ENCODE assay signal across 9 mouse cellular contexts in the genomic region with DNA sequence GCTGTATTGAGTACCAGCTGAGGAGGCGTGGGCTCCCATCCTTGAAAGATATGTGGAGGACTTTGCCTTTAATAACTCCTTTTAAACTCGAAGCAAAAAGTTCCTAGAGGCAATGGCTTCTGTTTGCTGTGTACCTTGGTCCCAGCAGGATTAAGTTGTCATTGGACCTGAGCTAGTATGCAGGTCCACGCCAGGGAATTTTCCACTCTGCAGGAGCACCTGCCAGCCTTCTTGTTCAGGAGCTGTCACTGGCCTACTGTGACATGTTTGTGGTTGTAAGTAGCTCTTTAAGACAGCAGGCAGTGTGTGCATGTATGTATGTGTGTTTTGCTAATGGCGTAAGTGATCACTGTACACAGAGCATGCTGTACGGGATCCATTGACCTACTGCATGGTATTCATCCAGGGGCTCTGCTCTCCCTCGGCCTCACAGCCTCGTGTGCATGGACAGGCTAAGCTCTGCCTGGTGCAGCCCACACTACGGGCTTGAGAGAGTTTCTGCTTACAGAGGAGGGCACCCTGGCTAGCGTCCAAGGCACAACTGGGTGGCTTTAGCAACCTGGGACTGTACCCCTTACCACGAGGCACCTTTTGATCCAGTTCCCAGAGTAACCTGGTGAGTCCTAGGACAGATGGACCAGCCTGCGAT.
DNase-seq lines count a peak whose midpoint lies in the region; ATAC-seq and TF ChIP-seq lines count a peak whose summit lies in the region.
"Had no signal": no experiment of that assay in that cellular context is flagged by ENCODE, and none has a peak within 500 bp of the region (broad histone marks: within the 10 kb centered on the region; RNA-seq: fewer than 3 reads in every experiment).

No protein-coding gene starts in this region.

- no peak overlapping the region for H3K4me2 ChIP-seq in hindbrain, embryonic 12.5 days (replicated peaks)
- no peak overlapping the region for H3K4me2 ChIP-seq in neural tube, embryonic 13.5 days
- no peak overlapping the region for H3K4me2 ChIP-seq in hindbrain, postnatal 0 days (ENCODE audit: low read depth, low read length)

- DNase-seq in hindbrain, embryonic 10.5 days (ENCODE audit: low spot score), result no peak
- no peak for DNase-seq in neural tube, embryonic 10.5 days (ENCODE audit: extremely low spot score, low spot score)
- DNase-seq in hindbrain, postnatal 0 days (ENCODE audit: low spot score), result no peak
- DNase-seq in urinary bladder, postnatal 14 days (ENCODE audit: low spot score), result no peak
- DNase-seq in adrenal gland, adult (ENCODE audit: inconsistent age in 2 of 2, low spot score in 1 of 2), result no peak
- DNase-seq in layer of hippocampus, adult 18-20 months (ENCODE audit: low spot score in 2 of 2), result no peak
- DNase-seq: lung, adult 2 months had no signal

- H3K36me3 ChIP-seq in hindbrain, embryonic 12.5 days, result 0 out of 2 replicates have a peak, but pooled peaks cover 3% of the 10 kb centered on the region
- H3K36me3 ChIP-seq in hindbrain, embryonic 10.5 days, result peaks cover 42% of the 10 kb centered on the region; the same call in 1 of the 2 replicates
- no peaks in the 10 kb centered on the region for H3K36me3 ChIP-seq in neural tube, embryonic 13.5 days
- no peaks in the 10 kb centered on the region for H3K36me3 ChIP-seq in hindbrain, postnatal 0 days (ENCODE audit: insufficient read depth, low read length)

- H3K4me3 ChIP-seq in hindbrain, embryonic 12.5 days, result no peak overlapping the region
- H3K4me3 ChIP-seq in hindbrain, embryonic 10.5 days, result no peak overlapping the region
- no peak overlapping the region for H3K4me3 ChIP-seq in neural tube, embryonic 13.5 days
- no peak overlapping the region for H3K4me3 ChIP-seq in hindbrain, postnatal 0 days (ENCODE audit: low read length)

- H3K9ac ChIP-seq in hindbrain, embryonic 12.5 days, result no peak overlapping the region
- no peak overlapping the region; the same call in 1 of the 2 replicates for H3K9ac ChIP-seq in neural tube, embryonic 13.5 days
- no peak overlapping the region for H3K9ac ChIP-seq in hindbrain, postnatal 0 days (replicated peaks; ENCODE audit: low read length)

- no peaks in the 10 kb centered on the region for H3K9me3 ChIP-seq in hindbrain, embryonic 12.5 days (replicated peaks)
- H3K9me3 ChIP-seq in hindbrain, embryonic 10.5 days, result no peaks in the 10 kb centered on the region
- H3K9me3 ChIP-seq in neural tube, embryonic 13.5 days, result no peaks in the 10 kb centered on the region
- no peaks in the 10 kb centered on the region for H3K9me3 ChIP-seq in hindbrain, postnatal 0 days (ENCODE audit: low read length)

- H3K4me1 ChIP-seq in hindbrain, embryonic 12.5 days, result peaks cover 63% of the 10 kb centered on the region
- H3K4me1 ChIP-seq in hindbrain, embryonic 10.5 days (replicated peaks), result peaks cover 77% of the 10 kb centered on the region
- H3K4me1 ChIP-seq in neural tube, embryonic 13.5 days (replicated peaks), result peaks cover 89% of the 10 kb centered on the region
- peaks cover 29% of the 10 kb centered on the region for H3K4me1 ChIP-seq in hindbrain, postnatal 0 days (ENCODE audit: insufficient read depth, low read length)

- 0 out of 2 replicates have a peak overlapping the region, but pooled peaks have one; percentile 18 for H3K27ac ChIP-seq in hindbrain, embryonic 12.5 days
- no peak overlapping the region for H3K27ac ChIP-seq in hindbrain, embryonic 10.5 days
- peak overlapping the region; percentile 73 for H3K27ac ChIP-seq in neural tube, embryonic 13.5 days (replicated peaks)
- H3K27ac ChIP-seq in hindbrain, postnatal 0 days, result peak overlapping the region; percentile 36; the same call in 1 of the 2 replicates

- no peaks in the 10 kb centered on the region for H3K27me3 ChIP-seq in hindbrain, embryonic 12.5 days
- no peaks in the 10 kb centered on the region for H3K27me3 ChIP-seq in hindbrain, embryonic 10.5 days (ENCODE audit: insufficient read depth, poor library complexity, severe bottlenecking)
- no peaks in the 10 kb centered on the region for H3K27me3 ChIP-seq in neural tube, embryonic 13.5 days
- H3K27me3 ChIP-seq in hindbrain, postnatal 0 days (ENCODE audit: insufficient read depth, low read length), result no peaks in the 10 kb centered on the region

- no peak for TF ChIP-seq CTCF in hindbrain, postnatal 0 days (IDR thresholded peaks at IDR 0.05; ENCODE audit: low read depth)

- ATAC-seq in hindbrain, embryonic 12.5 days (ENCODE audit: low FRiP score), result no peak
- no peak for ATAC-seq in neural tube, embryonic 13.5 days (ENCODE audit: low read depth)
- peak; percentile 45 for ATAC-seq in hindbrain, postnatal 0 days

- 81% methylated on average over 11 of the region's 11 CpGs for WGBS in hindbrain, embryonic 12.5 days
- 83% methylated on average over 11 of the region's 11 CpGs for WGBS in hindbrain, embryonic 10.5 days
- WGBS in neural tube, embryonic 13.5 days, result 65% methylated on average over 11 of the region's 11 CpGs
- WGBS in hindbrain, postnatal 0 days, result 45% methylated on average over 11 of the region's 11 CpGs
